Mouse (Mus musculus) spleen, adult 12 weeks (tissue): Measurements from ENCODE around the gene Cpne4.

Experiments
- DNase-seq: peaks from one replicate; pipeline ENCODE4 v3.0.0; 2022; ENCODE audit warnings: low spot score

Gene Cpne4

DNA sequence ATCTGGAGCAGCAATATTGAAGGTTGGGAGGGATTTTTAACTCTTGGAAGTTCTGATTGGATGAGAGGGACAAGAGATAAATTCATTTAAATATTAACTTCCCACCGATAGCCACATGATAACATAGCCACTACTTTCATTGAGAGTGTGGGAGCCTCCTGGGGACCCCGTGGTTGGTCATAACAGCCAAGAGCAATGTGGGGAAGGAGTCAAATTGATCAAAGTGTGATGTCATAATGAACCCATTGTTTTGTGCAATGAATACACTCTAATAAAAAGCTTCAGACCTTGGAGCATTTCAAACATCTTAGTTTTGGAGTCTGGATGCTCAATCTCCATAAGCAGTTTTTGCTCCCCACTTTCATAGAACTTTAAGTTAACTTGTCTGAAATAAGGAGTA is at the start of gene Cpne4:
Gene Cpne4, plus strand, starts transcription at position 301 of the 400 bp plus-strand sequence.
- DNase-seq: no peak

DNA sequence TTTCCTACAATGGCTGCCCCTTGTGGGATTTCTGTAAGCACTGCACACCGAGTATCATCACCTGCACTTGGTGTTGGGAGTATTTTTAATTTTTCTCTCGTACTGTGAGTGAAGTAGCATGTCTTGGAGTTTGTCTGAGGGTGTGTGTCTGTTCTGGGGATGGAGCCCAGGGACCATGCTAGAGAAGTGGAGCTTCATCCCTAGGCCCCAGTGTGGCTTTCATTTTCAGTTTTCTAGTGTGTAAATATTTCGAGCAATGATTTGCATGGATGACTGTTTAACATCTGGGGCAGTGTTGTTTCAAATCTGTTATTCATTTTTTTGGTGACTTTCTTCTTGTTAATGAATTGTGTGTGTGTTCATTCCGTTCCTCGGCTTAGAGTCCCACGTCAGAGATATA is 31.9 kb upstream of the Cpne4 start:
- DNase-seq: no peak

DNA sequence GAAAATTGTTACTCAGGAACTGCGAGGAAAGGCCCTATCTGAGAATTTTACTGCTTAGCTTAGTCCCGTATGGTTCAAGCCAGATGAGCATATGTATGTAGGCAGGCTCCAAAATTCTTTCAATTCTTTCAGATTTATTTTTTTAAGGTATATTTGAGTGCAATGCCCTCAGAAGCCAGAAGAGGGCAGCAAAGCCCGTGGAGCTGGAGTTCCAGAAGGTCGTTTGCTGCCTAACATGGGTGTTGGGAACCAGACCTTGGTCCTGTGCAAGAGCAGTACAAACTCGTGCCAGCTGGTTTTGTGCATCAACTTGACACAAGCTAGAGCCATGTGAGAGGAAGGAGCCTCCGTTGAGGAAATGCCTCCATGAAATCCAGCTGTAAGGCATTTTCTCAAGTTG is 11.6 kb upstream of the Cpne4 start:
- no peak for DNase-seq

DNA sequence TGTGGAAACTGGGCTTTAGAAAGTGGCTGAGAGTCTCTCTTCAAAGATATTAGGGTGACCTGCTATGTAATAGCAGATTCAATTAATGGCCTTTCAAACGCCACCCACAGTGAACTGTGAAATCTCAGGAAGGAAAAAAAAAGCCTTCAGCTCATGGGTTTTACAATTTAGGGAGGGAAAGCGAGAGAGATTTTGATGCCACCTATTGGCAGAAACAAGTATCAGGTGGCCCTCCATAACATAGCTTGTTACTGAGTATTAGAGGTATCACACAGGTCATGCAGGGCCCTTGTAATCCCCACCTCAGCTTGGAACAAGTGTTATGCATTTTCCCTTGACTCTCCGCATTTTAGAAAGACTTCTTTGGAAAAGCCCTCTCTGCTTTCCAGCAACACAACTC is 18.7 kb downstream of the Cpne4 start:
- DNase-seq: no peak

DNA sequence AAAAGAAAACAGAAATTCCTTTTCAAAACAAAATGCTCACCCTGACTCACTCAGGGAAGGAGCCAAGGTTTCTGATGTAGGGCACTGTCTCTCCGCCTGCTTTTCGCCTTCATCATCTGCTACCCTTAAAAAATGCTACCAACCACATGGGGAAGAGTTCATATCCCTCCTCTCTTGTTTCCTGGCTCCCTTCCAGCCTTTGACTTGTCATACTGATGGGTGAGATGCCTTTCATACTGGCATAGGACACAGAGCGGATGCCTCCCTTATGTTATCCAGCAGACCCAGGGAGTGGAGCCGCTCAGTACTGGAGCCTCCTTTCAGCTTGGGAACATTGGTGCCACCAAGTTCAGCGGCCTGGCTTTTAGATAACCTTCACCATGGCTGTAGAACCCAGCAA is 19.4 kb downstream of the Cpne4 start:
- DNase-seq: no peak

DNA sequence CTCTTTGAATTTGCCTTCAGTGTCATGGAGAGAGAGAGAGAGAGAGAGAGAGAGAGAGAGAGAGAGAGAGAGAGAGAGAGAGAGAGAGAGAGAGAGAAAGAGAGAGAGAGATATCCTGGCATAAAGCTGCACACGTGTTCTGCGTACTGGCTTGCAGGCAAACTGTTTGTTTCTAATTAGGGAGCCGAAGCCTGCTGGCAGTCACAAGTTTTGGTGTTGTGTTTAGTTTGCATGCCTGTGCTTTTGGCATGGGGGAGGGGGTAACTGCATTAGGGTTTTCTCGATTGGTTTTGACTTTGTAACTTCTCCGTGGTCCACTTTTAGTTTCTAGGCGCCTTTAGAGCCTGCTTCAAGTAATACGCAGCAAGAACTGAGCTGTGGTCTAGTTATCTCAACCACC is 20.0 kb downstream of the Cpne4 start:
- no peak for DNase-seq

- DNase-seq: peak; percentile 7
Measured at GRCm38 (mm10) chr9:104569480-104570167, 22.5 kb downstream of the Cpne4 start.

DNA sequence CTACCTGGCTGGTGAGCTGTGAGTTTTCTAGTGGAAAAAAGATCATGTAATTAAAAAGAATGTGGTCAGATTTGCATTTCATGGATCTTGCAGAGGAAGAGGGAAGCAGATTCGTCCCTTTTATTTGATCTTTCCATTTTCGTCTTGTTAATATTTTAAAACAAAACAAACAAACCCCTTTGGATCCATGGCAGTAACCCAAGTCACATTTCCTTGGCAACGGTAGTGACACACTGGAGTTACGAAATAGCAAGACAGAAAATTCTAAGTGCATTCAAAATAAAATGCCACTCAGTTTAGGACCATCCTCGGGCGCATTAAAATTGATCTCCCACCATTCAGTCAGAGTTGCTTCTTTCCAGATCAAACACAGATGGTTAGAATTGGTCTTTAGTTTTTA is 25.8 kb downstream of the Cpne4 start:
- no peak for DNase-seq

DNA sequence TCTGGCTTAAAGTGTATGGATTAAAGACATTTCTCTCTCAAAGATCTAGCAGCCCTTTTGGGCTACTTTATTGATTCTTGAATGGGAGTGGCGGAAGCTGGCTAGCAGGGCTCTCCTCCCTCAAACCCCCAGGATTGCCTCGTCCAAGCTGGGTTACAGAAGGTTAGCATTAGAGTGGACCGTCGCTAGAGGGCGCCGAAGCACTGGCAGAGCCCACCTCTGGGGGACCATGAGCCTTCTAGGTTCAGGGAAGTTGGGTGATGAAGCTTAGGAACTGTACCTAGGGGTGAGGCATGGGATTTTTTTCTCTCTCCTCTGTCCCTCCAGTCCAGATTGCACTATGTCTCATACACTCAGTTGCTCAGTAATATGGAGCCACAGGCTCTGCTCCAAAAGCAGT is 27.4 kb downstream of the Cpne4 start:
- DNase-seq: no peak

GRCm38 (mm10) chr9:104581921-104582624 is 35.0 kb downstream of the Cpne4 start:
- no peak for DNase-seq

GRCm38 (mm10) chr9:104582675-104583074 is 35.6 kb downstream of the Cpne4 start:
- DNase-seq: no peak

DNA sequence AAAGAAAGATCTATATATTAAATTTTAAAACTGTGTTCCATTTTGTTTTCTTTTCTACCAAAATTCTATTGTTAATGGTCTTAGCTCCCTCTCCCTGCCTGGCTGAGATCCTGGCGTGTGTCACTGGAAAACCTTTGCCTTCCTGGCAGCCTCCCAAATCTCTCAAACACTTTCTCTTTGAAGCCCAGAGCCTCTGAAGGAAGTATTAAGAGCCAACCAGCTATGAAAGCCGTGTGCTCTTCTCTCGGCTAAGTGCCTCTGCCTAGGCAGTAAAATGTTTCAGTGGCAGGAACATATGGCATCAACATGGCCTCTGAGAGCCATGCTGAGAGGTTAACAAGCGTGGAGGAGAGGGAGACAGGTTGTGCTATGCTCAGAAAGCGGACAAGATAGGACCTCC is 47.5 kb downstream of the Cpne4 start:
- no peak for DNase-seq

DNA sequence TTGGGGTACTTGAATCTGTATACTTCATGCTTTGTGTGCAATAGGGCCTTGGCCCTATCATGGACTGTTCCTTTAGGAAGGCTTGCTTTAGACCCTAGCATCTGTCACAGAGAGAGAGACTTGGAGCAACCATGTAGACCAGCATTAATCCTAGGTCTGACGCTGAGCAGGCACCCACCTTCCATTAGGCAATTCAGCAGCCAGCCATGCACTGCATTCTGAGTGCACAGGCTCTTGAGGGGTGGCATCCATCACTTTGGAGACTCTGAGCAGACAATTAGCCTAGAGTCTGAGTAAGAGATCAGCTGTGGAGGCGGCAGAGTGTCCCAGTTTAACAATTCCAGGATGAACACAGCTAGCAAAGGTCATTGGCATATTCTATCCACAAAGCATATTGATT is 47.9 kb downstream of the Cpne4 start:
- DNase-seq: no peak

DNA sequence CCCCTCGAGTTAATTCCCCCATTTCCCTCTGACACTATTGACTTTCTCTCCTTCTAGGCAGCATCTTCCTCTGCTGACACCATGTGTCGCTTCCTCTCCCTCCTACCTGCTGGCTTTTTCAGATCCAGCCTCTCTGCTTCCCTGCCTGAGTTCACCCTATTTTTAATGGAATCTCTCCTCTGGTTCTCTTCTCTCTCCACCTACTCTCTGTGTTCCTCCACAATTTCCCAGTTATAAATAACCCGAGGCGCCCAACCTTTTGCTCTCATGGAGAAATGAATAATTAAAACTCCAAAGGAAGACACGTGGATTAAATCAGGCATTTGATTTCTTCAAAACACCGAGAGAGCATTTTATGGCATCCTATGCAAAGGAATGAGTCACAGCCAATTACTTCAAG is 65.4 kb downstream of the Cpne4 start:
- DNase-seq: no peak

- no peak for DNase-seq
Measured at GRCm38 (mm10) chr9:104616691-104617090, 69.6 kb downstream of the Cpne4 start.

DNA sequence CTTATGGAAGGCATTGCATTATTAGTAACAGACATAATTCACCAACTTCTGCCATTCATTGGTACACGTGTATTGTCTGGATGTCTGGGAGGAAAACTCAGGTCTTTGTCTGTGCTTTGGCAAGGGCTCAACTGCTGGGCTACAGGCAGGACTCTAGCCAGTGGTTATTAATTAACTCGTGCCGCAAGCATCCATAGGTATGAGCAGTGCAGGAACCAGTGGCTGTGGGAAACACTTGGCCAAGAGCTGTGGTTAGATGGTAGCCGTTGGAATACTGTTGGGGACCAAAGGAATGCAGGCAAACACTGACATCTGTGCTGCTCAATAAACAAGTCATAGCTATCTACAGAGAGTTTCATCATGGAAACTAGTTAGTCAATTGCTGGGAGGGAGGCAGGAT is 76.5 kb downstream of the Cpne4 start:
- DNase-seq: no peak

DNA sequence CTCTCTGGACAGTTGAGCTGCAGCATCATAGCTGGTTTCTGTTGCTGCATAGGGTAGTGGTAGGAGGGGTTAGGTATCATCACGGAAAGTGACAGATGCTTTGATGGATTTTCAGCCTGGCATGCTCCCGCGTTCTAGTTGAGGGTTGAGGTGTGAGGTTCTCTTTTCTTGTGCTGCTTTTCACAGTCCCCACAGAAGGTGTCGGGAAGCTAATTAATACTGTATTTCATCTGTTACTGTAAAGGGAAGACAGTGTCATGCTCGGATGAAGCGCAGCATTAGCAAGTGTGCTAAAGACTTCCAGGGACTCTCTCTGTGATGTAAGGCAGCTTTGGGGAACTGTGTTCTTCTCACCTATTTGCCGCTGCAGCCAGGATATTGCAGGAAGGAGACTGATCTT is 80.7 kb downstream of the Cpne4 start:
- DNase-seq: no peak

DNA sequence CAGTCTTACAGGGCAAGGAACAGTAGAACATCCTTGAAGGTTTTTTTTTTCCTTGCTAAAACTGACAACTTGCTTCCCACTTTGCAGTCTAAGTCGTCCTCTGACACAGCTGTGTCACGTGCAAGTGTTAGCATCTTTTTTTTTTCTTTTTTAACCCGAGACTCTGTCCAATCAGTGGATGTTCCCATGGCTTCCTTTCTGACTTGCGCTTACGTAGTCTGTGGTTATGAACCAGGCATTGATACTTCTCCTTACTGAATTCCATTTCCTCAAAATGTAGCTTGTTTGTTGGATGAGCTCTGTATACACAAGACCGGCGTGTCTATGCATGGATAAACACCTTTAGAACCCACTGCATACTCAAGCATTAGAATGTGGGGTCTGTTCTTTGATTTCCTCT is 82.2 kb downstream of the Cpne4 start:
- no peak for DNase-seq

- no peak for DNase-seq
Measured at GRCm38 (mm10) chr9:104646348-104646994, 99.4 kb downstream of the Cpne4 start.

DNA sequence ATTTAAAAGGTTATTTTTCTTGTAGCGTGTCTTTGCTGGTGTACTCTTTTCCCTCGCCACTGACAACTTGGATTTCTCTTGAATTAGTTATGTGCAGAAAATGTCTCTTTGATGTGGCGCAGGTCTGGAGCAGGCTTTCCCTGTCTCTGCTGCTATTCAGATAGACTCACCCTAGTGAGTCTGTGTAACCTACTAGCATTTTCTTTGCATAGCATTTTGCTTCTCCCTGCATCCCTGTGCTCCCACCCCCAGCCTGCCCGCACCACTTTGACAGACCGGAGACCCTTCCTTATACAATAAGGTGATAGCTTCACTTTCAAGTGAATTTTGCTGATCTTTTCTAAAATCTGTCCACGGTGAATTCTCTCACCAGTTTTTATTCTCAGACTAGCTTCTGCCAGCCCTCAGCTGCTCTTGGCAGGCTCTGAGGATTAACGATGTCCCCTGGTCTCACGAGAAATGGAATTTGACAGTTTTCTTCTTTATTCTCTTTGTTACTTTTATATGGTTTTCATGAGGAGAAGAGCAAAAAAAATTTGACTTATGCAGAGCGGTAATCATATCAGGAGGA is 105.7 kb downstream of the Cpne4 start:
- DNase-seq: no peak

DNA sequence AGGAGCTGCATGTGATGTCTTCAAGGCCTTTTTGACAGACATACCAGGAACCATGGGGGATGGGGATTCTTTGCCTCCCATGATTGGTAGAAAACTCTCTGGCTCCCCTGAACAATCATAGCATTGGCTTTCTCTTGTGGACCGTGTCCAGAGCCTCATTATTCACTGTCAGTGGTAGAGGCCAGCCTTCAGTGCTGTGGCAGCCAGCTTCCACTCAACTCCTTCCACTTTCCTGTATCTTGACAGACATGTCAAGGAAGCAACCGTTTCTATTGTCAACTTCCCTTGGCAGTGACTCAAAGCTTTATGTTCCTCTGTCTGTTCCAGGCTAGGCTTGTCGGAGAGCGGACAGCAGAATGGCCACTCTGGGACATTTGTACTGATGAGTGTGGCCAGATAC is 112.7 kb downstream of the Cpne4 start:
- no peak for DNase-seq

- no peak for DNase-seq
Measured at GRCm38 (mm10) chr9:104676665-104677064, 129.6 kb downstream of the Cpne4 start.

DNA sequence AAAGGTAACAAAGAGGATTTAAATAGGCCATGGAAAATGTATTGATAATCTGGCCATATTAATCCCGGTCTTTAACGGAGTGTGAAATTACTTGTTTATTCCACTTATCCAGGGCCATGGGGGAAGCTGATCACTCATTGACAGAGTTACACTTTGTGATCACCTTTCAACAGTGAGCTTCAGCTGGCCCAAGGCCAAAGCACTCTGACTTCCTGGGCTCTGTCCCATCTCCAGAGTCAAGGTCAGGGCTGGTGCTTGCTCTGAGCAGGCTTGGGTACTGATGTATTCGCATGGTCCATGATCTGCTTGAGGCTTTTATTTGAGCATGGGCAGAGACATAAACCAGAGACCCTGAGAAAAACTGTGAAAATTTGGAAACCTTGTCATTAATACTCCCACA is 131.5 kb downstream of the Cpne4 start:
- no peak for DNase-seq
